Mouse (Mus musculus) E14TG2a.4 (cell line): ENCODE data around the gene Tmem59.

Experiments used
- CTCF ChIP-seq: conservative IDR thresholded peaks from 2 replicates; pipeline ENCODE4 v1.5.1; 2014; ENCODE audit warnings: low read length
- NANOG ChIP-seq: IDR thresholded peaks from 2 replicates; pipeline ENCODE4 v1.6.1; 2014; ENCODE audit warnings: borderline replicate concordance, low read length, mixed read lengths
- POU5F1 ChIP-seq: IDR thresholded peaks from 2 replicates; pipeline ENCODE4 v1.6.1; 2014; ENCODE audit warnings: low read length, borderline replicate concordance

DNA sequence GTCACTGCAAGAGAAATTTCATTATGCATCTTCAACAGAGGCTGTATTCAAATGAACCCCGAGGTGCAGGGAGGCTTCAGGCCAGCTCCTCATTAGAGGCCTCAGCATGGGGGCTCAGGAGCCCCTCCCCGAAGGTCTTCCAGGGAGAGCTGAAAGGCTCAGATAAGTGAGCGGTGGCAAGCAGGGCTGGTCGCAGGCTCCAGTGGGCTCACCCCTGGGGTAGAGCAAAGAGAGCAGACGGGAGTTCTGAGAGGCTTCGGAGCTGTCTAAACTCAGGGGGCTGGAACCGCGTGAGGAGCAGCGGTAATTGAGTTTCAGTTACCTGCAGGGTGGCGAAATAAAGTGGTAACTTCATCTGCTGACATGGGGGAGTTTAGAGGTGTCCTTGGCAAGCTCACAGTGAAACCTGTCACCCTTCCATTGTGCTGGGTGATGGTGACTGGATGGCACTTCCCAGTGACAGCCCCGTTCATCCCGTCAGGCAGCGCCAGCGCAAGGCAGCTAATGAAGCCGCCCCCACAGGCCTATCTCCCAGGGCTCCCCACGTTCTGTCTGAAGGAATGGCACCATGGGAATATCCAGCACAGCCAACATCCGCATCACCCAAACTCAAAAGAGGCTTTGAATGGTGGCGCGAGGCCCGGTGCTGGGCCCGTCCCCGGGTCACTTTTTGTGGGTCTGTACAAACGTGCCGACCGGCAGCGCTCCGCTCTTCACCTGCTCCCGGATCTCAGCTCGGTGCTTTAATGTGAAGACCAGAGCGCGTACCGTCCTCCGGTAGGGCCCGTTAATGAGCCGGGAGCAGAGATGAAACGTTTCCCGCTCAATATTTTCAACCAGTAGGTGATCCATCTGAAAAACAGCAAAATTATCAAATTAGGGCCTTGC, 39.0 kb upstream of the Tmem59 start:
- TF ChIP-seq CTCF: no peak
- no peak for TF ChIP-seq POU5F1
- TF ChIP-seq NANOG: no peak
